Mouse (Mus musculus) G1E (cell line): Measurements from ENCODE around the gene Gm10337.

Experiments used
- CTCF ChIP-seq: IDR thresholded peaks from 2 replicates; pipeline ENCODE4 v1.5.1; 2012; ENCODE audit warnings: low read depth, low read length, inconsistent platforms, mixed read lengths
- GATA1 ChIP-seq: IDR thresholded peaks from 2 replicates; pipeline ENCODE4 v1.6.1; 2012; ENCODE audit warnings: borderline replicate concordance, low read length, inconsistent platforms, mixed read lengths
- GATA2 ChIP-seq: IDR thresholded peaks from 2 replicates; pipeline ENCODE4 v1.6.1; 2012; ENCODE audit warnings: low read depth, low read length, inconsistent platforms, borderline replicate concordance
- POLR2AphosphoS5 ChIP-seq: IDR thresholded peaks from 2 replicates; pipeline ENCODE4 v1.6.1; 2012; ENCODE audit warnings: low read depth, low read length, inconsistent platforms; ENCODE audit not compliant: insufficient replicate concordance
- TAL1 ChIP-seq: conservative IDR thresholded peaks from 2 replicates; pipeline ENCODE4 v1.6.1; 2012; ENCODE audit warnings: low read depth, low read length, inconsistent platforms, mixed read lengths

DNA sequence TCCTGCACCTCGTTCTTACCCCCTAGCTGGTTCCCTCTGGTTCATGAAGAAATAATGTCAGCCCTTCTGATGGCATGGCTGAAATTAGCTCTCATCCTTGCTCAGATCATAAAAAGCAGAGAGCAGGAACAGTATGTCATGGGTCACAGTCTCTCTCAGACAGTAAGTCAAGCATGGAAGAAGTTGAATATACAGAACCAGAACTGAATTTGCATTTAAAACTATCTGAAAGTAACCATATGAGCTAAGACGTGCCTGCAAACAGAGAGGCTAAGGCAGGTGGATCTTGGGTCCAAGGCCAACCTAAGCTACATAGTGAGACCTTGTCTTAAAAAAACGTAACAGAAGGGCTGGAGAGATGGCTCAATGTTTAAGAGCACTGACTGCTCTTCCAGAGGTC lies 9.5 kb downstream of the Gm10337 start:
- TF ChIP-seq CTCF (no peak), GATA1 (no peak), GATA2 (no peak), TAL1 (no peak), POLR2AphosphoS5 (no peak)
